Mouse (Mus musculus) erythroblast, adult 5-6 weeks (primary cell): ENCODE data around the gene Lamp1. TPM values are rescaled to one million over a fixed set of nuclear protein-coding genes. Genes with fewer than 3 reads are reported as not detected.

ENCODE experiments used
- ATAC-seq: replicated peaks from 2 replicates; pipeline ENCODE4 v1.8.0; 2016; ENCODE audit warnings: moderate number of reproducible peaks, mild to moderate bottlenecking, moderate TSS enrichment, inconsistent platforms; ENCODE audit not compliant: poor library complexity, low FRiP score, severe bottlenecking
- total RNA-seq, 2 experiments: library from RNA; stranded (forward) in 1 of 2; stranded (reverse) in 1 of 2; fragments of 150-400 nt in 1 of 2; fragments of 200-764, 138-1000 nt in 1 of 2; gene quantifications; 2 replicates each; pipeline versions ENCODE4 v1.2.3 to v1.2.4; 2015 to 2017; ENCODE audit warnings: low replicate concordance in 2 of 2

Lamp1 gene
- total RNA-seq, 2 experiments from 2014 or later = 101 to 130 TPM

- no peak for ATAC-seq
These were observed 1.7 kb downstream of the Lamp1 start for GRCm38 (mm10) chr8:13160691-13161090.

GRCm38 (mm10) chr8:13162098-13162497 lies 3.1 kb downstream of the Lamp1 start:
- no peak for ATAC-seq

- ATAC-seq = no peak
These were observed 4.6 kb downstream of the Lamp1 start for GRCm38 (mm10) chr8:13163563-13163962.

- ATAC-seq = no peak
These were observed 5.4 kb downstream of the Lamp1 start for GRCm38 (mm10) chr8:13164361-13164760.

- ATAC-seq = no peak
These were observed 11.5 kb downstream of the Lamp1 start for GRCm38 (mm10) chr8:13170510-13170909.

GRCm38 (mm10) chr8:13174305-13174704 lies 15.3 kb downstream of the Lamp1 start:
- no peak for ATAC-seq

- ATAC-seq = no peak
These were observed 15.8 kb downstream of the Lamp1 start for GRCm38 (mm10) chr8:13174811-13175210.

- ATAC-seq = no peak
These were observed 16.7 kb downstream of the Lamp1 start for GRCm38 (mm10) chr8:13175650-13176049.

GRCm38 (mm10) chr8:13177173-13177852 lies 18.4 kb downstream of the Lamp1 start:
- no peak for ATAC-seq

GRCm38 (mm10) chr8:13178137-13178536 lies 19.2 kb downstream of the Lamp1 start:
- ATAC-seq = no peak

- no peak for ATAC-seq
These were observed 20.5 kb downstream of the Lamp1 start for GRCm38 (mm10) chr8:13179482-13179881.

GRCm38 (mm10) chr8:13179948-13180347 lies 21.0 kb downstream of the Lamp1 start:
- ATAC-seq = no peak

GRCm38 (mm10) chr8:13180408-13180807 lies 21.4 kb downstream of the Lamp1 start:
- ATAC-seq = no peak

GRCm38 (mm10) chr8:13180911-13181690 lies 22.1 kb downstream of the Lamp1 start:
- ATAC-seq = no peak

GRCm38 (mm10) chr8:13181691-13181976 lies 22.7 kb downstream of the Lamp1 start:
- ATAC-seq = no peak

- no peak for ATAC-seq
These were observed 27.9 kb downstream of the Lamp1 start for GRCm38 (mm10) chr8:13186819-13187218.

- ATAC-seq = no peak
These were observed 28.3 kb downstream of the Lamp1 start for GRCm38 (mm10) chr8:13187229-13187628.

GRCm38 (mm10) chr8:13187638-13188037 lies 28.7 kb downstream of the Lamp1 start:
- ATAC-seq = no peak

- ATAC-seq = no peak
These were observed 29.1 kb downstream of the Lamp1 start for GRCm38 (mm10) chr8:13188052-13188555.

GRCm38 (mm10) chr8:13188857-13189256 lies 29.9 kb downstream of the Lamp1 start:
- ATAC-seq = no peak

- ATAC-seq = no peak
These were observed 31.3 kb downstream of the Lamp1 start for GRCm38 (mm10) chr8:13190235-13190634.
